Mouse (Mus musculus): ENCODE data around the gene Paqr3. TPM values are rescaled to one million over a fixed set of nuclear protein-coding genes. Genes with fewer than 3 reads are reported as not detected.
A peak's percentile ranks its signal among the peaks of the same experiment; 100 is the strongest.

Gene Paqr3
- polyA plus RNA-seq, 1 experiment, result 1.1 TPM

GRCm38 (mm10) chr5:97087746-97088145, 23.6 kb downstream of the Paqr3 start:
- 94% methylated on average over 16 of the region's 16 CpGs for WGBS
- DNase-seq (ENCODE audit: low read depth, low spot score), result no peak

GRCm38 (mm10) chr5:97087030-97087630, 24.3 kb downstream of the Paqr3 start:
- WGBS, result 75% methylated on average over 24 of the region's 24 CpGs

GRCm38 (mm10) chr5:97085071-97085470, 26.3 kb downstream of the Paqr3 start:
- 93% methylated on average over 6 of the region's 6 CpGs for WGBS
- no peak for DNase-seq (ENCODE audit: low read depth, low spot score)

More at GRCm38 (mm10) chr5:97087030-97087630, 24.3 kb downstream of the Paqr3 start:
- no peak for DNase-seq (ENCODE audit: low read depth, low spot score)

GRCm38 (mm10) chr5:97084541-97084940, 26.9 kb downstream of the Paqr3 start:
- WGBS, result 91% methylated on average over 4 of the region's 4 CpGs
- no peak for DNase-seq (ENCODE audit: low read depth, low spot score)

- WGBS, result 81% methylated on average over 6 of the region's 6 CpGs
These were observed 27.7 kb downstream of the Paqr3 start for GRCm38 (mm10) chr5:97083701-97084100.

GRCm38 (mm10) chr5:97081481-97081880, 29.9 kb downstream of the Paqr3 start:
- no peak for DNase-seq (ENCODE audit: low read depth, low spot score)
- 83% methylated on average over 3 of the region's 3 CpGs for WGBS

More at GRCm38 (mm10) chr5:97083701-97084100, 27.7 kb downstream of the Paqr3 start:
- DNase-seq (ENCODE audit: low read depth, low spot score), result no peak

GRCm38 (mm10) chr5:97078641-97079040, 32.8 kb downstream of the Paqr3 start:
- WGBS, result 62% methylated on average over 5 of the region's 5 CpGs
- DNase-seq (ENCODE audit: low read depth, low spot score), result no peak

- 76% methylated on average over 7 of the region's 7 CpGs for WGBS
- no peak for DNase-seq (ENCODE audit: low read depth, low spot score)
These were observed 33.7 kb downstream of the Paqr3 start for GRCm38 (mm10) chr5:97077676-97078075.

- WGBS, result 92% methylated on average over 5 of the region's 5 CpGs
- DNase-seq (ENCODE audit: low read depth, low spot score), result no peak
These were observed 35.2 kb downstream of the Paqr3 start for GRCm38 (mm10) chr5:97076167-97076566.

- no peak for DNase-seq (ENCODE audit: low read depth, low spot score)
- WGBS, result 90% methylated on average over 11 of the region's 11 CpGs
These were observed 35.8 kb downstream of the Paqr3 start for GRCm38 (mm10) chr5:97075476-97076151.

GRCm38 (mm10) chr5:97065746-97066145, 45.6 kb downstream of the Paqr3 start:
- no peak for DNase-seq (ENCODE audit: low read depth, low spot score)
- 69% methylated on average over 4 of the region's 4 CpGs for WGBS

GRCm38 (mm10) chr5:97062041-97062440, 49.4 kb downstream of the Paqr3 start:
- WGBS, result 50% methylated on average over 1 of the region's 1 CpGs
- DNase-seq (ENCODE audit: low read depth, low spot score), result no peak

- no peak for DNase-seq (ENCODE audit: low read depth, low spot score)
- 85% methylated on average over 3 of the region's 3 CpGs for WGBS
These were observed 50.5 kb downstream of the Paqr3 start for GRCm38 (mm10) chr5:97060864-97061263.

- whole genome bisulfite sequencing, result 58% methylated on average over 12 of the region's 12 CpGs
These were observed 54.5 kb downstream of the Paqr3 start for GRCm38 (mm10) chr5:97056791-97057450.

GRCm38 (mm10) chr5:97056359-97056758, 55.0 kb downstream of the Paqr3 start:
- 77% methylated on average over 3 of the region's 3 CpGs for WGBS
- DNase-seq (ENCODE audit: low read depth, low spot score), result no peak

More at GRCm38 (mm10) chr5:97056791-97057450, 54.5 kb downstream of the Paqr3 start:
- DNase-seq (ENCODE audit: low read depth, low spot score), result peak; percentile 11

- 4% methylated on average over 1 of the region's 1 CpGs for WGBS
These were observed 55.8 kb downstream of the Paqr3 start for GRCm38 (mm10) chr5:97055511-97056068.

GRCm38 (mm10) chr5:97054801-97055200, 56.6 kb downstream of the Paqr3 start:
- WGBS, result 80% methylated on average over 10 of the region's 10 CpGs
- no peak for DNase-seq (ENCODE audit: low read depth, low spot score)

More at GRCm38 (mm10) chr5:97055511-97056068, 55.8 kb downstream of the Paqr3 start:
- peak; percentile 47 for DNase-seq (ENCODE audit: low read depth, low spot score)

- no peak for DNase-seq (ENCODE audit: low read depth, low spot score)
- 79% methylated on average over 5 of the region's 5 CpGs for WGBS
These were observed 57.2 kb downstream of the Paqr3 start for GRCm38 (mm10) chr5:97054166-97054565.

GRCm38 (mm10) chr5:97048905-97049304, 62.5 kb downstream of the Paqr3 start:
- DNase-seq (ENCODE audit: low read depth, low spot score), result no peak
- WGBS, result 98% methylated on average over 5 of the region's 5 CpGs

GRCm38 (mm10) chr5:97046680-97047079, 64.7 kb downstream of the Paqr3 start:
- WGBS, result 85% methylated on average over 10 of the region's 10 CpGs
- no peak for DNase-seq (ENCODE audit: low read depth, low spot score)

Data from large intestine, adult 2 months (tissue).